In genomic region chr6:55299482-55299881, GRCm38 (mm10) we compare ENCODE assay signal across 18 mouse cellular contexts. TPM values are rescaled to one million over a fixed set of nuclear protein-coding genes. Genes with fewer than 3 reads are reported as not detected.
DNase-seq lines count a peak whose midpoint lies in the region; ATAC-seq lines count a peak whose summit lies in the region.
"Had no signal": no experiment of that assay in that cellular context is flagged by ENCODE, and none has a peak within 500 bp of the region (broad histone marks: within the 10 kb centered on the region; RNA-seq: fewer than 3 reads in every experiment).

No protein-coding gene starts in this region.

- no peaks in the 10 kb centered on the region for H3K27me3 ChIP-seq in liver, embryonic 11.5 days (replicated peaks; ENCODE audit: control insufficient read depth, insufficient read depth, low read length)
- H3K27me3 ChIP-seq: hindbrain, embryonic 13.5 days; midbrain, embryonic 12.5 days had no signal

- peak; percentile 76 for ATAC-seq in liver, embryonic 11.5 days (replicated peaks; ENCODE audit: low FRiP score)
- peak; percentile 76 for ATAC-seq in megakaryocyte-erythroid progenitor cell, adult 5-6 weeks (replicated peaks; ENCODE audit: low FRiP score, low TSS enrichment, poor library complexity, severe bottlenecking)

- no peak overlapping the region for H3K9ac ChIP-seq in liver, embryonic 11.5 days (ENCODE audit: low read depth, low read length)
- H3K9ac ChIP-seq: hindbrain, embryonic 13.5 days; midbrain, embryonic 12.5 days had no signal

- H3K9me3 ChIP-seq in liver, embryonic 11.5 days (ENCODE audit: control insufficient read depth, low read length): no peaks in the 10 kb centered on the region
- H3K9me3 ChIP-seq: hindbrain, embryonic 13.5 days; midbrain, embryonic 12.5 days had no signal

- peaks cover 8% of the 10 kb centered on the region; the same call in 1 of the 2 replicates for H3K4me1 ChIP-seq in liver, embryonic 11.5 days (replicated peaks; ENCODE audit: control insufficient read depth, insufficient read depth, low read length)
- H3K4me1 ChIP-seq: hindbrain, embryonic 13.5 days; midbrain, embryonic 12.5 days had no signal

- H3K36me3 ChIP-seq in liver, embryonic 11.5 days (ENCODE audit: control insufficient read depth, insufficient read depth, low read length): no peaks in the 10 kb centered on the region

- peak; percentile 42 for DNase-seq in kidney, adult 18-20 months
- no peak for DNase-seq in kidney, postnatal 4 days
- DNase-seq in kidney, adult 9 months: peak; percentile 66
- DNase-seq in liver, embryonic 11.5 days (ENCODE audit: low spot score): no peak
- no peak for DNase-seq in ovary, postnatal 10 days (ENCODE audit: low spot score)
- DNase-seq in thymus, postnatal 14 days: no peak
- no peak for DNase-seq in thymus, postnatal 25 days
- DNase-seq: adrenal gland, adult 2 months; cerebellum, adult 2 months; gastrocnemius, postnatal 14 days; heart, postnatal 10 days; layer of hippocampus, postnatal 36 days; lung, adult 2 months; lung, postnatal 4 days; thymus, adult 18-20 months had no signal

- H3K4me3 ChIP-seq in liver, embryonic 11.5 days (ENCODE audit: low read depth, low read length): no peak overlapping the region
- H3K4me3 ChIP-seq: hindbrain, embryonic 13.5 days; midbrain, embryonic 12.5 days had no signal

- 57% methylated on average over 8 of the region's 8 CpGs for WGBS in liver, embryonic 11.5 days

- no peak overlapping the region for H3K4me2 ChIP-seq in liver, embryonic 11.5 days
- H3K4me2 ChIP-seq: hindbrain, embryonic 13.5 days; midbrain, embryonic 12.5 days had no signal

- H3K27ac ChIP-seq in liver, embryonic 11.5 days (ENCODE audit: low read depth, low read length): no peak overlapping the region
- H3K27ac ChIP-seq: hindbrain, embryonic 13.5 days; midbrain, embryonic 12.5 days had no signal

RNA-seq across cellular contexts. Expression of gene Aqp1, which starts 36.8 kb away (rescaled TPM):
- 6.1 and 8.0 TPM in 2 replicates for polyA plus RNA-seq in liver, embryonic 11.5 days (2014; fragmentation: Nextera tagmentation; extraction: Ambion mirVana)
- total RNA-seq in megakaryocyte-erythroid progenitor cell, adult 5-6 weeks (2014; fragmentation: Nextera tagmentation): 441 and 451 TPM in 2 replicates
- total RNA-seq in megakaryocyte-erythroid progenitor cell, adult 5-6 weeks (2017): 409 and 437 TPM in 2 replicates

Comparison
In these comparisons a context has a peak if more than half of its experiments do, and no peak if none do; other contexts are left out.
1. DNase-seq: peak in kidney, adult 18-20 months (single experiment) and kidney, adult 9 months (single experiment); none in kidney, postnatal 4 days (0 of 2), liver, embryonic 11.5 days (single experiment), ovary, postnatal 10 days (single experiment), thymus, postnatal 14 days (single experiment) and thymus, postnatal 25 days (single experiment).